Mouse (Mus musculus) CH12.LX (cell line): ENCODE data around the gene Exoc6b.

ENCODE experiments used
- CTCF ChIP-seq, 2 experiments: IDR thresholded peaks in 1 of 2; conservative IDR thresholded peaks in 1 of 2; 2 replicates each; pipeline ENCODE4 v1.5.1; 2011 to 2012; ENCODE audit warnings: low read depth in 2 of 2, low read length in 2 of 2, improper control_type of control experiment in 1 of 2, inconsistent platforms in 1 of 2, mild to moderate bottlenecking in 1 of 2, moderate library complexity in 1 of 2
- EP300 ChIP-seq: IDR thresholded peaks from 2 replicates; pipeline ENCODE4 v1.6.1; 2011; ENCODE audit warnings: low read length, improper control_type of control experiment
- JUND ChIP-seq: conservative IDR thresholded peaks from 2 replicates; pipeline ENCODE4 v1.6.1; 2011; ENCODE audit warnings: low read depth, low read length, improper control_type of control experiment
- MXI1 ChIP-seq: IDR thresholded peaks from 2 replicates; pipeline ENCODE4 v1.6.1; 2011; ENCODE audit warnings: mild to moderate bottlenecking, low read depth, low read length, improper control_type of control experiment
- MYC ChIP-seq: IDR thresholded peaks from 2 replicates; pipeline ENCODE4 v1.6.1; 2011; ENCODE audit warnings: low read depth, mild to moderate bottlenecking, improper control_type of control experiment, low read length
- NELFE ChIP-seq: IDR thresholded peaks from 2 replicates; pipeline ENCODE4 v1.6.1; 2011; ENCODE audit warnings: low read depth, low read length, improper control_type of control experiment
- PAX5 ChIP-seq: IDR thresholded peaks from 2 replicates; pipeline ENCODE4 v1.6.1; 2012; ENCODE audit warnings: low read length, inconsistent platforms, mixed read lengths
- POLR2A ChIP-seq: IDR thresholded peaks from 2 replicates; pipeline ENCODE4 v1.6.1; 2011; ENCODE audit warnings: low read depth, mild to moderate bottlenecking, improper control_type of control experiment, low read length
- RAD21 ChIP-seq: IDR thresholded peaks from 2 replicates; pipeline ENCODE4 v1.6.1; 2011; ENCODE audit warnings: low read depth, mild to moderate bottlenecking, low read length, improper control_type of control experiment, moderate library complexity
- TCF12 ChIP-seq: IDR thresholded peaks from 2 replicates; pipeline ENCODE4 v1.6.1; 2014; ENCODE audit warnings: low read depth, mild to moderate bottlenecking, inconsistent platforms, low read length, improper control_type of control experiment
- ZC3H11A ChIP-seq: IDR thresholded peaks from 2 replicates; pipeline ENCODE4 v1.6.1; 2012; ENCODE audit warnings: low read depth, mild to moderate bottlenecking, inconsistent platforms, low read length, improper control_type of control experiment

- TF ChIP-seq MXI1, result no peak
- TF ChIP-seq EP300, result no peak
- no peak for TF ChIP-seq CTCF (conservative IDR thresholded peaks at IDR 0.05 in 1 of 2, IDR thresholded peaks at IDR 0.05 in 1 of 2; ENCODE audit: low read depth in 2 of 2, low read length in 2 of 2)
- TF ChIP-seq POLR2A, result no peak
- TF ChIP-seq TCF12, result no peak
- TF ChIP-seq PAX5, result no peak
- TF ChIP-seq ZC3H11A, result no peak
- no peak for TF ChIP-seq RAD21
- no peak for TF ChIP-seq JUND
- no peak for TF ChIP-seq NELFE
- no peak for TF ChIP-seq MYC
Observed at GRCm38 (mm10) chr6:84582826-84583225, 486.5 kb downstream of the Exoc6b start.
